Mouse (Mus musculus): ENCODE results near the gene Thrb. TPM values are rescaled to one million over a fixed set of nuclear protein-coding genes. Genes with fewer than 3 reads are reported as not detected.

The Thrb gene
- polyA plus RNA-seq, 1 experiment: 0.05 TPM

DNA sequence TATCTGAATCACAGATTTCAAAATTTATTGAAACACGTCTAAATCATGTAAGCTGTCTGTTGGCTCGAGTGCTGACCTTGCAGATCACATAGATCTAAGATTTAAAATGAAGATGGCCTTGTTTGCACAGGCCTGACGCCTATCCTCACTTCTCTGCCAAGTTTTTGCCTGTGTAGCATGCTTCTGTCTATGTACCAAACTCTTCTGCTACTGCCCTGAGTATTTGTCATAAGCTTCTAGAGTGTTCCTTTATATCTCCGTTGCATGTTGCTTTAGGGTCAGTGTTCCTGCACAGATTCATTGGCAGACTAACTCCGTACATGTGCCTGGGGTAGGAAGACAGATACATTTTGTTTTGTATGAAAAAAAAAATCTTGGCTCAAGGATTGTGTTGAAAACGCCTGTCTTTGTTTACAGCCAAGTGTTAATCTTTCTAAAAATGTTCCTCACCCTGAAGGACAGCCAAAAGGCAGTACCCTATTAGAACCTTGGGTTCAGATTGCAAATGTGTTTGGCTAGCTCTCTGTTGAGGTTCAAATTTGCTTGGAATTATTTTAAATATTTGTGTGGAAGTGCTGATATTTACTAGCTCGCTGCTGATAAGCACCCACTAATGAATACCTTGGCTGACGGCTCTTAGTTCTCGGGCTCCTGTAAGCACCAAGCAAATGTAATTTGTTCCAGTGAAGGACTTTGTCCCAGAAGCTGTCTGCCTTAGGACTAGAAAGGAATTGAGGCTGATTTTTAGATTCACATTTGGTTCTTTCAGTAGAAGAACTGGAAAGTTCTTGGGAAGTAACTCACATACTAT is 83.0 kb downstream of the Thrb start:
- Histone ChIP-seq H3K4me2 (ENCODE audit: low read depth) (no peak overlapping the region), H3K27me3 (ENCODE audit: control insufficient read depth, insufficient read depth, insufficient read length) (no peaks in the 10 kb centered on the region), H3K4me3 (no peak overlapping the region), H3K36me3 (ENCODE audit: control insufficient read depth, insufficient read depth) (no peaks in the 10 kb centered on the region), H3K79me2 (ENCODE audit: control insufficient read depth, insufficient read depth) (no peaks in the 10 kb centered on the region), H3ac (ENCODE audit: control insufficient read depth, insufficient read length) (no peak overlapping the region)
- no peak for TF ChIP-seq MYOD1 (IDR thresholded peaks at IDR 0.05; ENCODE audit: control insufficient read depth in 1 of 3, insufficient read length in 2 of 3, low read depth in 2 of 3)
- TF ChIP-seq CEBPB (IDR thresholded peaks at IDR 0.05; ENCODE audit: insufficient read depth, poor library complexity, severe bottlenecking): no peak
- no peak for TF ChIP-seq MYOG (IDR thresholded peaks at IDR 0.05; ENCODE audit: control insufficient read depth in 1 of 3, insufficient read depth in 1 of 3, insufficient read length in 2 of 3, low read depth in 2 of 3)
- no peak for TF ChIP-seq SRF (IDR thresholded peaks at IDR 0.05; ENCODE audit: control insufficient read depth, insufficient read length, low read depth)
- TF ChIP-seq POLR2A (IDR thresholded peaks at IDR 0.05; ENCODE audit: insufficient read length, low read depth): no peak

- no peak overlapping the region for H3ac ChIP-seq (ENCODE audit: control insufficient read depth, insufficient read length)
These were observed 83.7 kb downstream of the Thrb start for GRCm38 (mm10) chr14:17743713-17744158.

DNA sequence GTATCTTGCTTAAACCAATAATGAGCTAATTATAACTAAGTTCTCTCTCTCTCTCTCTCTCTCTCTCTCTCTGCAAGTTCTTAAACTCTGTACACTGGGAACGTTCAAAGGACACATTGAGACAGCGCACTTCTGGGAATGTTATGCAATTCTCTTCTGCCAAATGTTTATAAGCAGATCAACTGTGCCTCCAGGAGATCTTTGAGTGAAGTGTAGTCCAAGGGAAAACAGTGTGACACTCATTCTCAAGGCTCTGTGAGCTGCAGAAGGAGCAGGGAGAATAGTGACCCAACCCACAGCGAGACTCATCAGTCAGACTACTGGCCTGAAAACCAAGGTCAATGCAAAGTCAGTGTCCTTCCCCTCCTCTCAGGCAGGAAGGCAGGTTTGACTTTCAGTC is 87.9 kb downstream of the Thrb start:
- Histone ChIP-seq H3K79me2 (ENCODE audit: control insufficient read depth, insufficient read depth) (no peaks in the 10 kb centered on the region), H3ac (ENCODE audit: control insufficient read depth, insufficient read length) (no peak overlapping the region), H3K27me3 (ENCODE audit: control insufficient read depth, insufficient read depth, insufficient read length) (no peaks in the 10 kb centered on the region), H3K36me3 (ENCODE audit: control insufficient read depth, insufficient read depth) (no peaks in the 10 kb centered on the region), H3K4me3 (no peak overlapping the region), H3K4me2 (ENCODE audit: low read depth) (no peak overlapping the region)
- TF ChIP-seq MYOG (IDR thresholded peaks at IDR 0.05; ENCODE audit: control insufficient read depth in 1 of 3, insufficient read depth in 1 of 3, insufficient read length in 2 of 3, low read depth in 2 of 3) (no peak), E2F4 (IDR thresholded peaks at IDR 0.05; ENCODE audit: insufficient read depth) (no peak), POLR2A (IDR thresholded peaks at IDR 0.05; ENCODE audit: insufficient read length, low read depth) (no peak), USF1 (IDR thresholded peaks at IDR 0.05; ENCODE audit: low read depth) (no peak), TCF3 (IDR thresholded peaks at IDR 0.05; ENCODE audit: insufficient read length, low read depth) (no peak), MYOD1 (IDR thresholded peaks at IDR 0.05; ENCODE audit: control insufficient read depth in 1 of 3, insufficient read length in 2 of 3, low read depth in 2 of 3) (no peak), SRF (IDR thresholded peaks at IDR 0.05; ENCODE audit: control insufficient read depth, insufficient read length, low read depth) (no peak), TCF12 (IDR thresholded peaks at IDR 0.05; ENCODE audit: insufficient read depth, poor library complexity, severe bottlenecking) (no peak)

More at GRCm38 (mm10) chr14:17743713-17744158, 83.7 kb downstream of the Thrb start:
- H3K4me3 ChIP-seq: no peak overlapping the region
- no peak for TF ChIP-seq MAX (IDR thresholded peaks at IDR 0.05; ENCODE audit: low read depth)
- no peaks in the 10 kb centered on the region for H3K36me3 ChIP-seq (ENCODE audit: control insufficient read depth, insufficient read depth)
- no peak overlapping the region for H3K4me2 ChIP-seq (ENCODE audit: low read depth)
- H3K27me3 ChIP-seq (ENCODE audit: control insufficient read depth, insufficient read depth, insufficient read length): no peaks in the 10 kb centered on the region
- no peaks in the 10 kb centered on the region for H3K79me2 ChIP-seq (ENCODE audit: control insufficient read depth, insufficient read depth)

DNA sequence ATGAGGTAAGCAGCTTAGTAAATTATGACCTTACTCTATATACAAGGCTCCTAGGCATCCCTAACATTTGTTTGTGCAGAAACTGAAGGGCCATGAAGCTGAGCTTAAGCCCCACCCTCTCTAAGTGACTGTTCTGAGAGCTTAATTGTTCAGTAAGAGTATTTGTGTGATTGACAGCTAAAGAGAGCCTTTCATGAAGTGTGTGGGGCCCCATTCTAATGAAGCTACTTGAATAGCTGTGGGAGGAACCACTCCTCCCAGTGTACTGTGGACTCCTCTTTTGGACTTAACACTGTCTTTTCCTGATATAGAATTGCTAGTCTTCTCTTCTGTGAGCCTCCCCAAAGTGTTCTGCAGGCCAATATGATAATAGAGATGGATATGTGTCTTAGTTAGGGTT is 88.9 kb downstream of the Thrb start:
- Histone ChIP-seq H3K4me2 (ENCODE audit: low read depth) (no peak overlapping the region), H3K27me3 (ENCODE audit: control insufficient read depth, insufficient read depth, insufficient read length) (no peaks in the 10 kb centered on the region), H3K4me3 (no peak overlapping the region), H3ac (ENCODE audit: control insufficient read depth, insufficient read length) (no peak overlapping the region), H3K79me2 (ENCODE audit: control insufficient read depth, insufficient read depth) (no peaks in the 10 kb centered on the region), H3K36me3 (ENCODE audit: control insufficient read depth, insufficient read depth) (no peaks in the 10 kb centered on the region)
- TF ChIP-seq SRF (IDR thresholded peaks at IDR 0.05; ENCODE audit: control insufficient read depth, insufficient read length, low read depth): no peak
- no peak for TF ChIP-seq CEBPB (IDR thresholded peaks at IDR 0.05; ENCODE audit: insufficient read depth, poor library complexity, severe bottlenecking)
- TF ChIP-seq MAX (IDR thresholded peaks at IDR 0.05; ENCODE audit: low read depth): no peak
- TF ChIP-seq MYOD1 (IDR thresholded peaks at IDR 0.05; ENCODE audit: control insufficient read depth in 1 of 3, insufficient read length in 2 of 3, low read depth in 2 of 3): no peak
- no peak for TF ChIP-seq POLR2A (IDR thresholded peaks at IDR 0.05; ENCODE audit: insufficient read length, low read depth)
- no peak for TF ChIP-seq MYOG (IDR thresholded peaks at IDR 0.05; ENCODE audit: control insufficient read depth in 1 of 3, insufficient read depth in 1 of 3, insufficient read length in 2 of 3, low read depth in 2 of 3)

GRCm38 (mm10) chr14:17751911-17752310 is 91.8 kb downstream of the Thrb start:
- Histone ChIP-seq H3K4me3 (no peak overlapping the region), H3K79me2 (ENCODE audit: control insufficient read depth, insufficient read depth) (no peaks in the 10 kb centered on the region), H3K27me3 (ENCODE audit: control insufficient read depth, insufficient read depth, insufficient read length) (no peaks in the 10 kb centered on the region), H3K36me3 (ENCODE audit: control insufficient read depth, insufficient read depth) (no peaks in the 10 kb centered on the region), H3K4me2 (ENCODE audit: low read depth) (no peak overlapping the region), H3ac (ENCODE audit: control insufficient read depth, insufficient read length) (no peak overlapping the region)
- no peak for TF ChIP-seq POLR2A (IDR thresholded peaks at IDR 0.05; ENCODE audit: insufficient read length, low read depth)
- TF ChIP-seq MAX (IDR thresholded peaks at IDR 0.05; ENCODE audit: low read depth): no peak
- TF ChIP-seq TCF12 (IDR thresholded peaks at IDR 0.05; ENCODE audit: insufficient read depth, poor library complexity, severe bottlenecking): no peak

DNA sequence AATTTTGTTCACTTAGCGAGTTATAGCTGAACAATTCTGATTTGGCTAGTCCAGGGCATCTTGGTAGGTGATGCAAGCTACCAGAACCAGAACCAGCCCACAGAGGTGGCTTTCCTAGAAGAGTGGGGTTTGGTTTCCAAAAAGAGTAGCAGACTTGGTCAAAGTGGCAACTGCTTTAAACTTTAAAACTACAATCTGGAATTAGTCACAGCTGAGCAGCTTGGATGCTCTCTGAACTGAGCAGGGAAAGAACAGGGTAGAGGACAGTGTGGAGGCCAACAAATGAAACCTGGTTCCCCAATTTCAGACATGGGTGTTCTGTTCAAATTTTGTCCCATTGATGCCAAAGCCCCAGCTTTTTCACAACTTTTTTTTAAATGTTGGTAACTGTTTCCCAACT is 93.4 kb downstream of the Thrb start:
- Histone ChIP-seq H3K4me3 (no peak overlapping the region), H3K27me3 (ENCODE audit: control insufficient read depth, insufficient read depth, insufficient read length) (no peaks in the 10 kb centered on the region), H3K36me3 (ENCODE audit: control insufficient read depth, insufficient read depth) (no peaks in the 10 kb centered on the region), H3K79me2 (ENCODE audit: control insufficient read depth, insufficient read depth) (no peaks in the 10 kb centered on the region), H3K4me2 (ENCODE audit: low read depth) (no peak overlapping the region), H3ac (ENCODE audit: control insufficient read depth, insufficient read length) (no peak overlapping the region)
- TF ChIP-seq REST (IDR thresholded peaks at IDR 0.05; ENCODE audit: insufficient read depth, insufficient read length) (no peak), TCF12 (IDR thresholded peaks at IDR 0.05; ENCODE audit: insufficient read depth, poor library complexity, severe bottlenecking) (no peak), MAX (IDR thresholded peaks at IDR 0.05; ENCODE audit: low read depth) (no peak), POLR2A (IDR thresholded peaks at IDR 0.05; ENCODE audit: insufficient read length, low read depth) (no peak), CEBPB (IDR thresholded peaks at IDR 0.05; ENCODE audit: insufficient read depth, poor library complexity, severe bottlenecking) (no peak), MYOD1 (IDR thresholded peaks at IDR 0.05; ENCODE audit: control insufficient read depth in 1 of 3, insufficient read length in 2 of 3, low read depth in 2 of 3) (no peak), USF1 (IDR thresholded peaks at IDR 0.05; ENCODE audit: low read depth) (no peak), E2F4 (IDR thresholded peaks at IDR 0.05; ENCODE audit: insufficient read depth) (no peak), MYOG (IDR thresholded peaks at IDR 0.05; ENCODE audit: control insufficient read depth in 1 of 3, insufficient read depth in 1 of 3, insufficient read length in 2 of 3, low read depth in 2 of 3) (no peak), SRF (IDR thresholded peaks at IDR 0.05; ENCODE audit: control insufficient read depth, insufficient read length, low read depth) (no peak), TCF3 (IDR thresholded peaks at IDR 0.05; ENCODE audit: insufficient read length, low read depth) (no peak), POLR2AphosphoS2 (IDR thresholded peaks at IDR 0.05; ENCODE audit: insufficient read length, low read depth) (no peak)
